Mouse (Mus musculus): ENCODE measurements around the gene Tnrc18. TPM values are rescaled to one million over a fixed set of nuclear protein-coding genes. Genes with fewer than 3 reads are reported as not detected.

Gene Tnrc18
- polyA plus RNA-seq, 1 experiment from 2014 or later = 19.7 TPM

DNA sequence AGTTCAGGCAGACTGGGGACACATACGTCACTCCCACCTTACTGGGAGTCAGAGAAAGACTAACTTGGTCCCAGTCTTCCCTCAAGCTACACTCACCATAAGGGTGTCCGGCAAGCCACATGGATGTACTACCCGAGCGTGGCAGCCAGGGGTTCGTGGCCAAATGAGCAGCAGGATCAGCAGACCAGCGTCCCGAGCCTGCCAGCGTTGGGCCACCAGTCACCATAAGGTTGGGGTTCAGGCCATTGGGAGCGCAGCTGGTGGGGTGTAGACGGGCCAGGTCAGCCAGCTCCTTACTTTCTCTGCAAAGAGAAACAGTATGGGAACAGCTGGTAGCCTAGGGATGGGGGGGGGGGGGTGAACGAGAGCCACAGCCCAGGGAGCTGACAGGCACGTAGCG, 41.4 kb downstream of the Tnrc18 start:
- ATAC-seq = no peak
- H3K9me3 ChIP-seq (ENCODE audit: control insufficient read depth, low read length) = no peaks in the 10 kb centered on the region
- no peak overlapping the region for H3K4me2 ChIP-seq (ENCODE audit: low read length)
- 84% methylated on average over 12 of the region's 13 CpGs for WGBS
- no peaks in the 10 kb centered on the region for H3K27me3 ChIP-seq (replicated peaks; ENCODE audit: control insufficient read depth, insufficient read depth, low read length)
- no peak overlapping the region for H3K4me3 ChIP-seq (ENCODE audit: low read length)
- no peak overlapping the region for H3K9ac ChIP-seq (ENCODE audit: low read depth, low read length)
- H3K27ac ChIP-seq (ENCODE audit: low read depth, low read length) = no peak overlapping the region
- peaks cover 40% of the 10 kb centered on the region for H3K36me3 ChIP-seq (ENCODE audit: control insufficient read depth, insufficient read depth, low read length)
- peaks cover 16% of the 10 kb centered on the region for H3K4me1 ChIP-seq (ENCODE audit: control insufficient read depth, insufficient read depth, low read depth, low read length)

- 87% methylated on average over 5 of the region's 5 CpGs for WGBS
- ATAC-seq = no peak
Measured at GRCm38 (mm10) chr5:142774771-142775170, 42.7 kb downstream of the Tnrc18 start.

GRCm38 (mm10) chr5:142771964-142772363, 45.5 kb downstream of the Tnrc18 start:
- H3K4me1 ChIP-seq (ENCODE audit: control insufficient read depth, insufficient read depth, low read depth, low read length) = peaks cover 17% of the 10 kb centered on the region
- ATAC-seq = no peak
- no peaks in the 10 kb centered on the region for H3K27me3 ChIP-seq (replicated peaks; ENCODE audit: control insufficient read depth, insufficient read depth, low read length)
- H3K27ac ChIP-seq (ENCODE audit: low read depth, low read length) = no peak overlapping the region
- no peak overlapping the region for H3K9ac ChIP-seq (ENCODE audit: low read depth, low read length)
- H3K4me3 ChIP-seq (ENCODE audit: low read length) = no peak overlapping the region
- no peak overlapping the region for H3K4me2 ChIP-seq (ENCODE audit: low read length)
- WGBS = 92% methylated on average over 15 of the region's 15 CpGs
- peaks cover 43% of the 10 kb centered on the region for H3K36me3 ChIP-seq (ENCODE audit: control insufficient read depth, insufficient read depth, low read length)
- no peaks in the 10 kb centered on the region for H3K9me3 ChIP-seq (ENCODE audit: control insufficient read depth, low read length)

More at GRCm38 (mm10) chr5:142774771-142775170, 42.7 kb downstream of the Tnrc18 start:
- peaks cover 8% of the 10 kb centered on the region for H3K4me1 ChIP-seq (ENCODE audit: control insufficient read depth, insufficient read depth, low read depth, low read length)
- H3K9me3 ChIP-seq (ENCODE audit: control insufficient read depth, low read length) = no peaks in the 10 kb centered on the region
- H3K36me3 ChIP-seq (ENCODE audit: control insufficient read depth, insufficient read depth, low read length) = peaks cover 41% of the 10 kb centered on the region
- H3K27ac ChIP-seq (ENCODE audit: low read depth, low read length) = no peak overlapping the region
- H3K4me3 ChIP-seq (ENCODE audit: low read length) = no peak overlapping the region
- no peak overlapping the region for H3K9ac ChIP-seq (ENCODE audit: low read depth, low read length)
- H3K27me3 ChIP-seq (replicated peaks; ENCODE audit: control insufficient read depth, insufficient read depth, low read length) = no peaks in the 10 kb centered on the region
- no peak overlapping the region for H3K4me2 ChIP-seq (ENCODE audit: low read length)

GRCm38 (mm10) chr5:142771034-142771433, 46.4 kb downstream of the Tnrc18 start:
- Histone ChIP-seq H3K9me3 (ENCODE audit: control insufficient read depth, low read length) (no peaks in the 10 kb centered on the region), H3K4me1 (ENCODE audit: control insufficient read depth, insufficient read depth, low read depth, low read length) (peaks cover 17% of the 10 kb centered on the region), H3K4me2 (ENCODE audit: low read length) (no peak overlapping the region), H3K9ac (ENCODE audit: low read depth, low read length) (no peak overlapping the region; the same call in 1 of the 2 replicates), H3K27me3 (replicated peaks; ENCODE audit: control insufficient read depth, insufficient read depth, low read length) (no peaks in the 10 kb centered on the region), H3K27ac (ENCODE audit: low read depth, low read length) (no peak overlapping the region), H3K4me3 (ENCODE audit: low read length) (no peak overlapping the region), H3K36me3 (ENCODE audit: control insufficient read depth, insufficient read depth, low read length) (peaks cover 41% of the 10 kb centered on the region)
- no peak for ATAC-seq
- 90% methylated on average over 4 of the region's 4 CpGs for WGBS

DNA sequence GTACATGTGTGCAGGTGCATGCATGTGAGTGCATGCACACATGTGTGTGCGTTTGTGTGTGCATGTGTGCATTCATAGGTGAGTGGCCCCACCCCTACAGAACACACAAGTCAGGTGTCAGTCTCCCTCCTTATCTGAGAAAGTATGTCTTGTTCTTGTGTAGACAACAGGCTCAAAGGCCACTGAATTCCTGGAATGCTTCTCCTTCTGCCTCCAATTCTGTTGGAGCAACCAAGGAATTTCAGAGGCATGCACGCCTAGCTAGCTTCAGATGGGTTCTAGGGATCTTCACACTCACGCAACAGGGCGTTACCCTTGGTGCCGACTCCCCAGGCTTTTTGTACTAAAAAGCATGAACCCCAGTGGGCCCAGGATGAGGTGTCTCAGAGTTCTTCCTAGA, 47.8 kb downstream of the Tnrc18 start:
- Histone ChIP-seq H3K9ac (ENCODE audit: low read depth, low read length) (no peak overlapping the region), H3K4me2 (ENCODE audit: low read length) (no peak overlapping the region), H3K36me3 (ENCODE audit: control insufficient read depth, insufficient read depth, low read length) (peaks cover 37% of the 10 kb centered on the region), H3K4me1 (ENCODE audit: control insufficient read depth, insufficient read depth, low read depth, low read length) (peaks cover 18% of the 10 kb centered on the region), H3K9me3 (ENCODE audit: control insufficient read depth, low read length) (no peaks in the 10 kb centered on the region), H3K27me3 (replicated peaks; ENCODE audit: control insufficient read depth, insufficient read depth, low read length) (no peaks in the 10 kb centered on the region), H3K27ac (ENCODE audit: low read depth, low read length) (no peak overlapping the region), H3K4me3 (ENCODE audit: low read length) (no peak overlapping the region)
- WGBS = 66% methylated on average over 5 of the region's 5 CpGs
- ATAC-seq = no peak

- Histone ChIP-seq H3K9ac (ENCODE audit: low read depth, low read length) (peak overlapping the region; percentile 36; the same call in 1 of the 2 replicates), H3K27ac (ENCODE audit: low read depth, low read length) (peak overlapping the region; percentile 81), H3K36me3 (ENCODE audit: control insufficient read depth, insufficient read depth, low read length) (peaks cover 34% of the 10 kb centered on the region), H3K27me3 (replicated peaks; ENCODE audit: control insufficient read depth, insufficient read depth, low read length) (no peaks in the 10 kb centered on the region), H3K4me1 (ENCODE audit: control insufficient read depth, insufficient read depth, low read depth, low read length) (peaks cover 20% of the 10 kb centered on the region), H3K4me3 (ENCODE audit: low read length) (no peak overlapping the region), H3K4me2 (ENCODE audit: low read length) (no peak overlapping the region), H3K9me3 (ENCODE audit: control insufficient read depth, low read length) (no peaks in the 10 kb centered on the region)
- 39% methylated on average over 10 of the region's 10 CpGs for WGBS
- no peak for ATAC-seq
Measured at GRCm38 (mm10) chr5:142768352-142769267, 48.9 kb downstream of the Tnrc18 start.

- Histone ChIP-seq H3K9me3 (ENCODE audit: control insufficient read depth, low read length) (no peaks in the 10 kb centered on the region), H3K27ac (ENCODE audit: low read depth, low read length) (peak overlapping the region; percentile 47; the same call in 1 of the 2 replicates), H3K9ac (ENCODE audit: low read depth, low read length) (no peak overlapping the region), H3K4me1 (ENCODE audit: control insufficient read depth, insufficient read depth, low read depth, low read length) (peaks cover 25% of the 10 kb centered on the region), H3K4me2 (ENCODE audit: low read length) (no peak overlapping the region), H3K36me3 (ENCODE audit: control insufficient read depth, insufficient read depth, low read length) (peaks cover 28% of the 10 kb centered on the region), H3K27me3 (replicated peaks; ENCODE audit: control insufficient read depth, insufficient read depth, low read length) (no peaks in the 10 kb centered on the region), H3K4me3 (ENCODE audit: low read length) (no peak overlapping the region)
- no peak for ATAC-seq
- 13% methylated on average over 7 of the region's 7 CpGs for WGBS
Measured at GRCm38 (mm10) chr5:142767937-142768336, 49.5 kb downstream of the Tnrc18 start.

DNA sequence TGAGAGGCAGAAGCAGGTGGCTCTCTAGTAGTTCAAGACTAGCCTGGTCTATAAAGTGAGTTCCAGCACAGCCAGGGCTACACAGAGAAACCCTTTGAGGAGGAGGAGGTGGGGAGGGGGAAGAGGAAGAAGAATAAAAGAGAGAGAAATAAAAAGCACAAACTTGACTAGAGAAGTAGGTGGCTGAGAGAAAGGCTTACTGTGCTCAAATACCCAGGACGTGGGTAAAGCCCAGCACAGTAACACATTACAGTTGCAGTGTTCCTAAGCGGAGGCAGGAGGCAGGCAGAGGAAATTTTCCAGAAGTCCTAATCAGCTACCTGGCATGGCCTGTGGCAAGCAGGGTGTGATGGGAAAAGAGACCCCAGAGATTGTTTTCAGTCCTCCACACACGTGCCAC, 50.8 kb downstream of the Tnrc18 start:
- H3K9me3 ChIP-seq (ENCODE audit: control insufficient read depth, low read length) = no peaks in the 10 kb centered on the region
- no peaks in the 10 kb centered on the region for H3K27me3 ChIP-seq (replicated peaks; ENCODE audit: control insufficient read depth, insufficient read depth, low read length)
- no peak overlapping the region for H3K27ac ChIP-seq (ENCODE audit: low read depth, low read length)
- no peak overlapping the region for H3K4me2 ChIP-seq (ENCODE audit: low read length)
- H3K4me3 ChIP-seq (ENCODE audit: low read length) = no peak overlapping the region
- H3K4me1 ChIP-seq (ENCODE audit: control insufficient read depth, insufficient read depth, low read depth, low read length) = peaks cover 37% of the 10 kb centered on the region
- WGBS = 82% methylated on average over 3 of the region's 3 CpGs
- no peak for ATAC-seq
- no peak overlapping the region for H3K9ac ChIP-seq (ENCODE audit: low read depth, low read length)
- peaks cover 24% of the 10 kb centered on the region for H3K36me3 ChIP-seq (ENCODE audit: control insufficient read depth, insufficient read depth, low read length)

- Histone ChIP-seq H3K27me3 (replicated peaks; ENCODE audit: control insufficient read depth, insufficient read depth, low read length) (no peaks in the 10 kb centered on the region), H3K9ac (ENCODE audit: low read depth, low read length) (no peak overlapping the region; the same call in 1 of the 2 replicates), H3K9me3 (ENCODE audit: control insufficient read depth, low read length) (no peaks in the 10 kb centered on the region), H3K4me2 (ENCODE audit: low read length) (no peak overlapping the region), H3K27ac (ENCODE audit: low read depth, low read length) (no peak overlapping the region), H3K4me3 (ENCODE audit: low read length) (no peak overlapping the region), H3K36me3 (ENCODE audit: control insufficient read depth, insufficient read depth, low read length) (peaks cover 16% of the 10 kb centered on the region), H3K4me1 (ENCODE audit: control insufficient read depth, insufficient read depth, low read depth, low read length) (peaks cover 45% of the 10 kb centered on the region)
- no peak for ATAC-seq
- 67% methylated on average over 15 of the region's 15 CpGs for WGBS
Measured at GRCm38 (mm10) chr5:142764889-142765288, 52.6 kb downstream of the Tnrc18 start.

Measured in hindbrain, embryonic 16.5 days (tissue).